Mouse (Mus musculus) common myeloid progenitor, adult 5-6 weeks (primary cell): ENCODE data around the gene Slc16a4. TPM values are rescaled to one million over a fixed set of nuclear protein-coding genes. Genes with fewer than 3 reads are reported as not detected.

Source experiments
- ATAC-seq: replicated peaks from 2 replicates; pipeline ENCODE4 v1.8.0; 2016; ENCODE audit warnings: low read depth, mild to moderate bottlenecking, moderate TSS enrichment, inconsistent platforms; ENCODE audit not compliant: poor library complexity, severe bottlenecking
- total RNA-seq: library from RNA; stranded (forward); fragments of 200-1000, 187-1606 nt; gene quantifications from 2 replicates; pipeline ENCODE4 v1.2.3, GENCODE M21; 2017

Slc16a4 gene
- total RNA-seq, 1 experiment from 2014 or later: 1.1 TPM

DNA sequence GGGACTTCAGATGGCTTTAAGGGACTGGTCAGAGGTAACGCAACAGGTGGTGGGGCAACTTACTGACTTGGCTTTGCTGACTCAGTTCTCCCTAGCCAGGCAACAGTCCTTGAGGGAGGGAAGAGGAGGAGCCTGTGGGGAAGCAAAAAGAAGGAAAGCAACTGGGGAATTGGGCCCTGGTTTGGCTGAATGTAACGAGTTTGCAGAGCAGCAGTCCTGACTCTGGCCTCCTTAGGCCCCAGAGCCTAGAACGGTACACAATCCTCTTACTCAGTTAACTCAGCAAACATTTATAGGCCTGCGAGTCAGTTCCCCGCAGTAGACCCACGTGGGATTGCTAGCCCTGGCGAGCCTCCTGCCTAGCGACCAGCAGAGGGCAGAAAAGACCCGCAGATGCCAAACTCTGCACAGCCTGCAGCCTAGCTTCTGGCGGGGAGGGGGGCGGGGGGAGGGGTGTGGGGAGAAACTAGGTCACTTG is 66.0 kb downstream of the Slc16a4 start:
- ATAC-seq: peak; percentile 94

DNA sequence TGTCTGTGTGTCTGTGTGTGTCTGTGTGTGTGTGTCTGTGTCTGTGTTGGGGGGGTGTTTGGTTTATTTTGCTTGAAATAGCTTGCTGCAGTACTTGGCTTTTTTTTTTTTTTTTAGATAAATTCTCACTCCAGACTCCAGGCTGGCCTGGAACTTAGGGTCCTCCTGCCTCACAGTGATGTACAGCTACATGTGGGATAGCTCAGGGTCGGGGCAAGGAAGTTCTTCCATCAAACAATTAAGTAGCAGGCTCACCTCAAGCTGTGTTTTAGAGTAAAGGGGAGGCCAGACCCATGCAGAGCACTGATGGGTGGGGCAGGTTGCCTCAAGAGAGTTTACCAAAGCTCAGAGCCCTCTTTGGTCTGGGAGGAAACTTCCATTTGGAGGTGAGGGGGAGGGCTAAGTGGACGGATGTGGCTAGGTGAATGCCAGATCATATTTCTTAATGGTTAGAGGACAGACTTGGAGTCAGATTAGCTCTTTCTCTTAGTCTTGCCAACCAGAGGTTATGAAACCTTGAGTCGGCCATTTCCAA is 66.7 kb downstream of the Slc16a4 start:
- no peak for ATAC-seq

DNA sequence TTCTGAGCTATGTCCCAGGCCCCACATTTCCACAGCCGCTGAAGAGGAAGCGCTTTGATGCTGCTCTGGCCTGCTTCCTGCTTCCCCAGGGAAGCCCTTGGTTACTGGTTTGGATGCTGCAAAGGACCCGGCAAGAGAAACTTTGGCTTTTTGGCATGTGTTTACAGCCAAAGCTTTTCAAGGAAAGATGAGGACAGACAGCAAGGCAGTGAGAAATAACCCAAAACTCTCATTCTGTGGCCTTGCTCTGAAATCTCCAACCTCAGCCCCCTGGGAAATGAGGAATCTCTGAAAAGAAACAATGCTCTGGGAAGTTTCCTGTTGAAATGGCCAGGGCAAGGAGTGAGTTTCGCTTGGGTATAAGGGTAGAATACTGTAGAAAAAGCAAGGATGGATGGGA is 69.3 kb downstream of the Slc16a4 start:
- ATAC-seq: no peak

Other genes with a start within 250 kb of the Slc16a4 start
- not detected in 2 replicates for gene Kcna2, start 190.1 kb upstream of the Slc16a4 start, total RNA-seq
- not detected in 2 replicates for gene Kcna10, start 108.2 kb upstream of the Slc16a4 start, total RNA-seq
- not detected in 2 replicates for gene Cym, start 69.5 kb upstream of the Slc16a4 start, total RNA-seq
- not detected in 2 replicates for gene A630076J17Rik, start 60.6 kb upstream of the Slc16a4 start, total RNA-seq
- not detected in 2 replicates for gene Prok1, start 51.5 kb upstream of the Slc16a4 start, total RNA-seq
- 34.1 and 35.0 TPM in 2 replicates for gene Lamtor5, start 12.4 kb upstream of the Slc16a4 start, total RNA-seq
- gene Rbm15, start 42.4 kb downstream of the Slc16a4 start, total RNA-seq: 40.1 and 46.0 TPM in 2 replicates
- gene Kcnc4, start 168.3 kb downstream of the Slc16a4 start, total RNA-seq: not detected in 2 replicates
- not detected in 2 replicates for gene Slc6a17, start 226.8 kb downstream of the Slc16a4 start, total RNA-seq